Mouse (Mus musculus) heart, postnatal 14 days (tissue): ENCODE measurements around the gene Ube4b. TPM values are rescaled to one million over a fixed set of nuclear protein-coding genes. Genes with fewer than 3 reads are reported as not detected.
"Not testable (repeated sequence)": the region's sequence is repeated elsewhere in the genome, so short reads cannot be mapped to it uniquely, and the experiment has no call there.

Source experiments
- DNase-seq, 2 experiments: peaks; one replicate each; pipeline ENCODE4 v3.0.0; 2021 to 2022
- intact Hi-C: fragments of 180-260 bp; cut with DNase I; formaldehyde crosslinking; loops from one replicate; pipeline ENCODE4 v1.15.1; 2025
- total RNA-seq, 2 experiments: library from RNA; stranded (reverse); gene quantifications; 2 replicates each; pipeline ENCODE4 v1.2.3; 2021

Ube4b gene
- total RNA-seq, 2 experiments from 2014 or later = 46.3 to 58.6 TPM

DNA sequence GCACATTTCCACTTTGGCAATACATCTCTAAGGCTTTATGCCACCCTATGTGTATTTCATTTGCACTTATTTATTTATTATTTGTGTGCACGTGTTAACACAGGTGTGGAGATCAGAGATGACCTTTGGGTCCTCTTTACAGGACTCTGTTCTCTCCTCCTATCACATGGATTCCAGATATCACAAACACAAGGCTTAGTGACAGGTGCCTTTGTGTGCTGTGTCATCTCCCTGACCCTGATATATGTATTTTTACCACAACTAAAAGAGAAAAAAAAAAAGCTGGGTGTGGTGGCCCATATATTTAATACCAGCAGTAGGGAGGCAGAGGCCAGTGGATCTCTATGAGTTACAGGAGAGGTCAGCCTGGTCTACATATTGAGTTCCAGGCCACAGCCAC is 17.9 kb upstream of the Ube4b start:
- intact Hi-C loops = loop anchor here (2.0 to 5.0 kb wide), 2 partner anchors 18 to 67 kb away; partner anchors contain the start of gene Ube4b
- no peak for DNase-seq

DNA sequence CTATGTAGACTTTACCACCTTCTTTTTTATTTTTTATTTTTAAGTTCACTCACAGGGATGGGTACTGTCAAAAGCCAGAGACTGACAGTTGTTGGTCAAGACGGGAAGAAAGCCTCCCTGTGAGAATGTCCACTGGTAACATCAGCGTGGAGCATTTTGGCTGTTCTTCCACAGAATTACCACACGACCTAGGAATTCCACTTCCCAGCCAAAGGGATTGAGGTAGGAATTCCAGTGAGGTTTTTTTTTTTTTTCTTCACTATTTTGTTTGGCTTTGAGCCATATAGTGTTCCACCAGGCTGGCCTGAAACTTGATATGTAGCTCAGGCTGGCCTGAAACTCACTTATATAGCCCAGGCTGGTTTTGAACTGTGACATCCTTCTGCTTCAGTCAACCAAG is 15.9 kb upstream of the Ube4b start:
- intact Hi-C loops = loop anchor here (5.0 kb wide), 1 partner anchor 65 kb away; no protein-coding TSS in a partner anchor
- DNase-seq = peak in 1 of 2 experiments; percentile 39

DNA sequence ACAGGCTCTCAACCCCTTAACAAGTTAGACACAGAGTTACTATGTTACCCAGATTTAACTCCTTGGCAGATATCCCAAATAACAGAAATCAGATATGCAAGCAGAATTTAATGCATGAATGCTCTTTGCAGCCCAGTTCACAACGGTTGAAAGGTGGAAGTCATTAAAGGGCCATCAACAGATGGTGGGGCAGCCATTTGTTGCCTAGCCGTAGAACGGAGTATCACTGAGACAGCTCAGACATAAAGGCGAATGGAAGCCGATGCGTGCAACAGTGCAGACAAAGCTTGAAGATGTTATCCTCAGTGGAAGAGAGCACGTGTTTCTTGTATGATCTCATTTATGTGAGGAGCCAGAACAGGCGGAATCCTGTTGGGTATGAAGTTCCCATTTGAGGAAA is 14.0 kb upstream of the Ube4b start:
- intact Hi-C loops = loop anchor here (5.0 kb wide), 1 partner anchor 63 kb away; no protein-coding TSS in a partner anchor
- DNase-seq = no peak

DNA sequence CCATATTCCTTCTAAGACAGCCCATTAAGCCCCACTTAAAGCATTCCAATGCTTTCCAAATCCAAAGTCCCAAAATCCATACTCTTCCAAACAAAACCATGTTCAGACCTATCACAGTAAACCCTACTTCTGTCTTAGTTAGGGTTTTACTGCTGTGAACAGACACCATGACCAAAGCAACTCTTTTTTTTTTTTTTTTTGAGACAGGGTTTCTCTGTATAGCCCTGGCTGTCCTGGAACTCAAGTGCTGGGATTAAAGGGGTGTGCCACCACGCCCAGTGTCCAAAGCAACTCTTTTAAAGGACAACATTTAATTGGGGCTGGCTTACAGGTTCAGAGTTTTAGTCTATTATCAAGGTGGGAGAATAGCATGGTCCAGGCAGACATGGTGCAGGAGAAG is 5.3 kb upstream of the Ube4b start:
- intact Hi-C loops, DNase-seq: not testable (repeated sequence)

DNA sequence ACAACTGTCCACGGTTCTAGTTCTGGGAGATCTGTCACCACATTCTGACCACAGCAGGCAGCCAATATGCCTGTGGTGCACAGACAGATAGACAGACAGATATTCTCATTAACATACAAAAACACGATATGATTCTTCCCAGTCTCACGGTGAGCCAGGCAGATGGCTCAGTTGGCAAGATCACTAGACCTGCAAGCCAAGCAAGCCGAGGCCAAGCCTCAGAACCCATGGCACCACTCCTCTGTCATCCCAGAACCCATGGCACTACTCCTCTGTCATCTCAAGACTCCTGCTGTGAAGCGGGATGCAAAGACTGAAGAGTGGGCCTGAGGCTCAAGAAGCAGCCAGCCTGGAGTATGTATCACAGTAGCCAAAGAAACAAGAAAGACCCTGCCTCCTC is 3.0 kb upstream of the Ube4b start:
- intact Hi-C loops = no loop called here
- no peak for DNase-seq

DNA sequence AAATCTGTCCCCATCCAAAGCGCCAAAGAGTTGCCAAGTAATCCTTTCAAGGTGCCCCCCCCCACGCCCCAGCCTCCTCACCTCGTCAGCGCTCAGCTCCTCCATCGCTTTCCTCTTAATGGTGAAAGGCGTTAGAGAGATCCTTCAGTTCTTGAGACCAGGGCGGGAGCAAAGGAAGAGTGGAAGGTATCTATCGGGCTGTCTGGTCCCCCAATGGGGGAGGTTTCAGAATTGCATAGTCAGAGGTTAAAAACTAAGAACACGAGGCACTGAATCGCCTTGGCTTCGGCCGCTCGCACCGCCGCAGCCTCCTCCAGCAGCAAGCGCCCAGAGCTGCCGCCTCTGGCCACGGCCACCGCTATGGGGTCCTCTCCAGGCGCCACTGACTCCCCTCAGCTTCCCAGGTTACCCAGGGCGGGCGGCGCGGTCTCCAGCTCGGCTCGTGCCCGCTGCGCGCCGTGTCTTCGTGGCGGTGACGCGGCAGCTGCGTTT is 702 bp downstream of the Ube4b start:
- DNase-seq = peak in 1 of 2 experiments; percentile 23
- intact Hi-C loops = loop anchor here (2.0 kb wide), 1 partner anchor 19 kb away; no protein-coding TSS in a partner anchor

DNA sequence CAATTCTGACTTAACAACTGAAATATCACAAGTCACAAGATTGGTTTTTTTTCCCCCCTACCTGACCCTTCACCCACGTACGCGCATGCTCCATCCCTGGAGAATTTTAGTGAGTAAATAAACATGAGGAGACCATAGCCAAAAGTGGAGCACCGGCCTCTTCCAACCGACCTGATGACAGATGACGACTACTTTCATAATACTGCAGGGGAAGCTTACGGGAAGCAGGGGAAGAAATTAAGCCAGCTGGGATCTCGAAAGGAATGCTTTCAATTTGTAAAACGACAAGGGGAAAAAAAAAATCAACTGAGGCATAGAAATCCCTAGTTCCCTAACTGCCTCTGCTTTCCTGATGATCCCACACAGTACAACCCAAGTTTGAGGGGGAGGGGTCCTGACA is 1.8 kb downstream of the Ube4b start:
- intact Hi-C loops = no loop called here
- DNase-seq = no peak

DNA sequence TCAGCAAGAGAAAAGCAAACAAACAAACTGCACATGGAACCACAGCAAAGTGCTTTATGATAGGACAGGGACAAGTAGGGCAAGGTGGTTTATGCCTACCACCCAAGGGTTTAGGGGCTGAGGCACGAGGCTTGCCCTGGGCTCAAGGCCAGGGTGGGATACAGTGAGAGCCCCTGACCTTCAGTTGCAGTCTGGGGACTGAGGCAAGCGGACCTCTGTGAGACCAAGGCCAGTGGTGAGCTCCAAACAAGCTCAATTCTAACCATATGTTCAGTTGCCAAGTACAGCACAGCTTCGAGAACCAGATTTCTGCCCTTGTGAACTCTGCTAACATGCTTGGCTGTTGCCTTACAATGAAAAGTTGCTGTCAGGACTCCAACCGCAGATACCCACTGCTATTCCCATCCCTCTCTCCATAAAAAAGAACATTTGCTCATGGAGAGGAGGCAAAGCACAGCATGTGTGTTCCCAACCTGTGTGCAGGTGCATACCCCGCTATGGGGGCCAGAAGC is 8.6 kb downstream of the Ube4b start:
- intact Hi-C loops = no loop called here
- no peak for DNase-seq

DNA sequence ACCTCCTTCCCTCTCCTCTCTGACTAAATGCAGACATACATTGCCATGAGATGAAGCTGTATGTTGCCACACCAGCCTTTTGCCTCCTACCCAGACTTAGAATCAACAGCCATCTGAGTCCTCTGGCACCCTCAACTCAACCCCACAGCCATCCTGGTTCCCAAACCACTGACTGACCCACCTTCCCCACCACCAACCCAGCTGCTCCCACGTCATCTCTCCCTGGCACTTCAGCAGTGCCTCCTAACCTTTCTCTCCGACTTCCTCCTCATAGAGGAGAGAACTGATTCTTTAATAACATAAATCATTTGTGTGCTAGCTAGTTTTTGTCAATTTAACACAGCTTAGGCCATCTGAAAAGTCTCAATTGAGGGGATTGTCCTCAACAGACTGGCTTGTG is 9.6 kb downstream of the Ube4b start:
- no peak for DNase-seq
- intact Hi-C loops = no loop called here

DNA sequence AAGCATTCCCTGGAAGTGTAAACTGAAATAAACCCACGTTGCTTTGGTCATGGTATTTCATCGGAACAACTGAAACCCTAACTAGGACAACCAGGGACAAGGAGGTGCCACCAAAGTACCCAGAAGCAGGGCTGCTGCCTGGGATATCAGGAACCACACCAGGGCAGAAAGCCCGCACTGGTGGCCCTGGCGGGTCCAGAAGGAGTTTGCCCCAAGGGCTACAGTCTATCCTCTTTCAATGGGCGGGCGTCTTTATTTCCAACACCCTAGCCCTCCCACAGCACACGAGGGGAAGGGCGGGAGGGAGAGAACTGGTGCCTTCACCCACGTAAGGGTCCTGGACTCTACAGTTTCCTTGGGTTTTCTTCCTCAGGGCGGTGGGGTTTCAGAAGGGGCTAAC is 10.1 kb downstream of the Ube4b start:
- DNase-seq = no peak
- intact Hi-C loops = no loop called here

DNA sequence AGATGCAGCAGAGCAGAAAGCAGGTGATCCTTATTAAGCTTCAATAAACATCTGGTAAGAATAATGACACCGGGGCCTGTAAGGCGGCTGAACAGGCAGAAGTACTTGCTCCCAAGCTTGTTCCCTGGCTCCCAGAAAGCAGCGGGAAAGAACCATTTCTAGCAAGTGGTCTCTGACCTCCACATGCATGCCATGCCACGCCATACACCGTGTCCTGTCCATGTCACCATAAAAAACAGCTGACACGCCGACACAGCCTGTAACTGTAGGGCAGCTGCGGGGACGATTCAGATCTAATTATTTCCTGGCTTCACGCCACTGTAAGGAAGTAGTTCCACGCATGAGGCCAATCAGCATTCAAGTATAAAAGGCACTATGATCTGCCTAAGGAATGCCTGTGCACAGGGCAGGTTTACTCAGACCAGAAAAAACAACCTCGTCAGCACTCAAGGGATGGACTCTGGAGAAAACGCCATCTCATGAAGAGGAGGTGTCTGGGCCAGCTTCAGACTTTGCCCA is 10.8 kb downstream of the Ube4b start:
- DNase-seq = no peak

DNA sequence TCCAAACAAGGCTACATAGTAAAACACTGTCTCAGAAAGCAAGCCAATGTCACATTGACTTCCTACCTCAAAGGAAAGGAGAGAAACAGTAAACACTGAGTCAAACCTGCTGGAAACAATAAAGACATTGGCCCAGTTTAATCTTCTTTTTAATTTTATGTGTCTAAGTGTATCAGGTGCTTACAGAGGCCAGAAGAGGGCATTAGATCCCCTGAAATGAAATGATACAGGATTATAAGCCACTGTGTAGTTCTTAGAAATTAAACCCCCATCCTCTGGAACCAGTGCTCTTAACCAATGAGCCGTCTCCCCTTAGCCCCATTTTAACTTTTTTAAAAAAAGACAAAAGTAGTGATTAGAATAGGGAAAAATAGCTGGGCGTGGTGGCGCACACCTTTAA is 12.3 kb downstream of the Ube4b start:
- intact Hi-C loops = no loop called here
- no peak for DNase-seq

More for the DNA sequence above, 10.8 kb downstream of the Ube4b start:
- intact Hi-C loops = no loop called here

DNA sequence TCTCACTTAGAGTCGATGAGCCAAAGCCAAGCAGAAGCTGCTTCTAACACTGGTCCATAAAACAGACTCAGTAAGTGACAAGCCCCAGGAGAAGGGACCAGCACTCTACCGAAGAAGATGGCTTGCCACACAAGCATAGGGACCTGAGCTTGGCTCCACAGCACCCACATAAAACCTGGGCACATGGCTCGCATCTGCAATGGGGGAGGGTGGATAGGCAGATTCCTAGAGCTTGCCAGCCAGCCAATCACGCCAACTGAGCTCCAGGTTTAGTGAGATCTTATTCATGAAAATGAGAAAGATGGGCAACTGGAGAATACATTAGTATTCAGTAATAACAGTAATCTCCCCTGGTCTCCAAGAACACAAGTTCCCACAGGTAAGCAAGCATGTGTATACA is 16.8 kb downstream of the Ube4b start:
- intact Hi-C loops = no loop called here
- no peak for DNase-seq

DNA sequence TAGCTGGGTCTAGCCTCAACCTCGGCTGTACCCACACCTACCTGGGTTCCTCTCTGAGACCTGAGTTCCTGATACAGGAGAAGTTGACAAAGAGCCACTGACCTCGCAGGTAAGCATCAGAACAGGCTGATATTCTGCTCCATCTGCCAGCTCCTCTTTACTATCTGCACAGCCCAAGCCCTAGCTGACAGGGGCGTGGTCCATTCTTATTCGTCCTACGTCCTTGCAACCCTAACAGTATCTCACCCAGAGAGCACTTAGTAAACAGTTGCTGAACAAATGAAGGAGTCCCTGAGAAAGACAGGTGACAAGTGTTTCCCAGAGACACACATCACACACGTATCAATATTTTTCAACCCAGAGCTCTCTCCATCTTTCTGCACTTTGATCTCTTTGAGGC is 18.2 kb downstream of the Ube4b start:
- DNase-seq = no peak
- intact Hi-C loops = no loop called here

DNA sequence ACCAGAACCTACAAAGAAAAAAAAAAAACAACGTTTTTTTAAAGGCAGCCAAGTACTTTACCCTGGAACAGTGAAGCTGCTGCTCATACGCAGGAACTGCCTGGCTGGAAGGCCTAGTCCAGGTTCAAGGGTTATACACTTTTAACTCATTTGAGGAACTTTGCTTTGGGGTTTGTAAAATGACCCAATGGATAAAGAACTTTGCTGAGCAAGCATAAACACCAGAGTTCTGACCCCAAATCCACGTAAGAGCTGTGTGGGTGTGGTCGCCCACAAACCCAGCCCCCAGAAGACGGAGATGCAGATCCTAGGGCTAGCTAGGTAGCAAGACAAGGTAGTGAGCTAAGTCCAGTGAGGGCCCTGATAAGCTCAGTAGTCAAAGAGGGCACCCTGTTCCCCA is 19.1 kb downstream of the Ube4b start:
- DNase-seq = no peak
- intact Hi-C loops = no loop called here

DNA sequence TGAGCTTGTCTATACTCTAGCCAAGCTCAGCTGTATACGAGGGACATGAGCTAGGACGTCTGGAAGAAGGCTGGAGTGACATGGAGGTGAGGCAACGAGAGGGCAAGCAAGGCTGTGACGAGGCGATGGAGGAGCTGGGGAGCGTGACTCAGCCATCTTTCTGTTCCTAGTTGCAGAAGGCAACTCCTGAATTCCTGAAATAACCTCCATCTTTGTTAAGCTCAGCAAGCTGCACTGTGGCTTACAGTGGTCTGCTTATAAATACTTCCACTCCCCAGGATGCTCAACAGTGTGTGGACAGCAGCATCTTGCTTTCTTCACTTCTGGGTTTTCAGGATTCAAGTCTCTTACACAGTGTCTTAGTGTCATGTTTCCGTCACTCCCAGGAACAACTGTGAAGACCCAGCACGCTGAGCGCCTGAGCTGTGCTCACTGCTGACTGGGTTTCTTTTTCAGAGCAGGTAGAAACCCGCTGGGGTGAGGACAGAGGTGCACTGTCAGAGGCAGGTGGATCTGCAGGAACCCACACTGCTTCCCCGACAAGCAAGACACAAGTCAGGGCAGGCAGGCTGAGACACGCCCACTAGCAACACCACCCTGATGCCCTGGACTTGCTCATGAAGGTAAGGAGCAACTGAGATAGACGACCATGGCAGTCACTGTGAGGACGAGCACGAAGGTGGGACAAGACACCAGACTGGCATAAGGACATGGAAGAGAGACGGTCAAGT is 20.7 kb downstream of the Ube4b start:
- intact Hi-C loops = no loop called here
- DNase-seq = no peak

DNA sequence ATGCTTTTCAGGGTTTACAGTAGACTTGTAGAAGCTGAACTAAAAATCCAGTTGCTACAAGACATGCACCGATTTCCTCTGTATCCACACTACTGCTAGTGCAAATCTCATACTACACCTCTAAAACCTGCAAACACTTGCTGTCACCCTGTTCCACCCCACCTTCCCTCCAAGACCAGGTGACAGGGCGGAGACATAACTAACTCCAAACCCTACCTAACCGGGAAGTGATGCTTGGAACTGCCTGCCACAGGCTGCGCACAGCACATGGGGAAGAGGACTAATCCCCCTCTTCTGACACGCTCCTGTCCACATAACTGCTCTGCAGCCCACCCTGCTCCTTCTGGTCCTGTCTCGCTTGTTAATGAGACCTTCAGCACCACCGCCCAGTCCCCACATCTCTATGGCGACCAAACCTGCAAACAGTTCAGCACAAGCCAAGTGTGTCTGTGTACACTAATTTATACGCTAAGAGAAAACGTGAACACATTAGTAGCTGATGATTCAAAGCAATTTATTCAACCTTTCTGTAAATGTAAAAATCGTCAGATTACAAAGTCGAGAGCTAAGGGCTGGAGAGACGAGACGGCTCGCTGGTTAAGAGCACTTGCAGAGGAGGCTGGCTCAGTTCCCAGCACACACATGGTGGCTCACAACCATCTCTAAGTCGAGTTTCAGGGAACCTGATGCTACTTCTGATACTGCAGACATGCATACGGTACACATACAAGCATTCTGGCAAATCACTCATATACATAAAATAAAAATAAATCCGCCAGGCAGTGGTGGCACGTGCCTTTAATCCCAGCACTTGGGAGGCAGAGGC is 21.7 kb downstream of the Ube4b start:
- no peak for DNase-seq
- intact Hi-C loops = no loop called here

DNA sequence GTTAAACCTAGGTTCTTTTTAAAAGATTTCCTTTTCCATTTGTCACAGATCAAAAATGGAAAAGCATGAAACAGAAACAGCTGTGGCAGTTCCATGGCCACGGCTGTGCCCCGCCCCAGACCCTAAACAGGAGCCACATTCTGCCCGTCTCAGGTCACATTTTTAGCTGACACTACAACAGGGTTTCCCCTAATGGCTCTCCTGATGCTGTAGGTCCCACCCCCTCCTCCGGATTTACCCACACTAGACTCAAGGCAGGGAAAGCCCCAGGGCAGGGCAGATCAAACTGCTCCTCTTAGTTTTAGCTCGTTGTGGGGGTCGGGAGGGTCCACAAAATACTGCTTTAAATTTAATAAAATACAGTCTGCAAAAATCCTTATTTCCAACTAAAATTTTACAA is 23.5 kb downstream of the Ube4b start:
- no peak for DNase-seq
- intact Hi-C loops = no loop called here

DNA sequence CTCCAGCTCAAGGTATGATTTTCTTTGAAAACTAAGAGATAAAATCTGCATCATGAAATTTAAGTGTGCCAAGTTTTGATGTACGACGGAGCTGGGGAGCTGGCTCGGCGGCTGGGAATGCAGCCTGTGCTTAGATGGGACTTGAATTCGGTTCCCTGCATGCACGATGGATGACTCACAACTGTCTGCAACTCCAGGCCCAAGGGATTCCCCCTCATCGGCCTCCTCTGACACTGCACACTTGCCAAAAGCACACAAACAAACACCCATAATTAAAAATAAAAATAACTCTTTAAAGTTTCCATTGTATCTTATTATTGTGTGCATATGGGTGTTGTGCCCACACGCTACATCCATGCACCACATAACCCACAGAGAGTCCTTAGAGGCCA is 25.0 kb downstream of the Ube4b start:
- intact Hi-C loops = no loop called here
- peak in 1 of 2 experiments; percentile 43 for DNase-seq

DNA sequence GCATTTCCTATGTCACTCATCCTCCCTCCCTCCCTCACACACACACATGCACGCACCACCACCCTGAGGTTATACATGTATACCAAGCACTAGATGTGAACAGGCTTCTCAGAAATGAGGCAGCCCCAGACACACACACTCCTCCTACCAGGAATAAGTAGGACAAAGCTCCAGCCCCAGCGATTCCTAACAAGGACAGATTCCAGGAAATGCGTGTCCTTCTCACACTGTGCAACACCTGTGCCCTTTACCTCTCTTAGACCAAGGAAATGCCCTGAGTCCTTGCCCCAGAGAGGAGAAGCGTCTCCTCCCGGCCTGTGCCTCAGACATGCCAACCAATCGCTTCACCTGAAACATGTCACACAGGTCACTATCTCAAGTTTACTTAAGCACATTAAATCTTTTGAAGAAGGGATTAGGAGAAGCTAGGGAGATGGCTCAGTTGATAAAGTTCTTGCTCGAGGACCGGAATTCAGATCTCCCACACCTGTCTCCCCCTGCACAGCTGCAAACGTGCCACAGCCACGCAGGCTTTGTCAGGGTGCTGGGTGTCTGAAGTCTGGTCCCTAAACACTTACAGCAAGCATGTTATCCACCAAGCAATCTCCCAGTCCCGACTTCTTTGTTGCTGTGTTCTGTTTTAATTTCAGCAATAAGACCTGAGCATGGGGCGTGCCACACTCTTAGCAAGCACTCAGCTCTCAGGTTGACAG is 25.5 kb downstream of the Ube4b start:
- no peak for DNase-seq
- intact Hi-C loops = no loop called here
